ENCODE assay signal across 31 mouse cellular contexts in genomic region chr11:99253893-99254292, GRCm38 (mm10). TPM values are rescaled to one million over a fixed set of nuclear protein-coding genes. Genes with fewer than 3 reads are reported as not detected.
DNase-seq lines count a peak whose midpoint lies in the region; ATAC-seq and TF ChIP-seq lines count a peak whose summit lies in the region.
"Had no signal": no experiment of that assay in that cellular context is flagged by ENCODE, and none has a peak within 500 bp of the region (broad histone marks: within the 10 kb centered on the region; RNA-seq: fewer than 3 reads in every experiment).

No protein-coding gene starts in this region.

- H3K4me3 ChIP-seq in cerebellum, adult 2 months (replicated peaks; ENCODE audit: insufficient read depth, low read depth, low read length), result no peak overlapping the region
- no peak overlapping the region for H3K4me3 ChIP-seq in kidney, adult 2 months (ENCODE audit: insufficient read depth, low read depth, low read length)
- H3K4me3 ChIP-seq in liver, postnatal 0 days (ENCODE audit: low read depth, low read length), result no peak overlapping the region
- H3K4me3 ChIP-seq in liver, embryonic 11.5 days (ENCODE audit: low read depth, low read length), result no peak overlapping the region
- H3K4me3 ChIP-seq in cortical plate, adult 2 months (ENCODE audit: insufficient read depth, low read length), result no peak overlapping the region
- H3K4me3 ChIP-seq: embryonic facial prominence, embryonic 13.5 days; forebrain, embryonic 13.5 days; heart, adult 2 months; heart, embryonic 13.5 days; hindbrain, embryonic 13.5 days; kidney, embryonic 15.5 days; liver, embryonic 15.5 days; midbrain, embryonic 12.5 days had no signal

- no peaks in the 10 kb centered on the region for H3K27me3 ChIP-seq in cerebellum, adult 2 months (ENCODE audit: control insufficient read depth, insufficient read depth, low read length)
- H3K27me3 ChIP-seq in kidney, adult 2 months (replicated peaks; ENCODE audit: control insufficient read depth, insufficient read depth, low read length), result no peaks in the 10 kb centered on the region
- H3K27me3 ChIP-seq in liver, postnatal 0 days (ENCODE audit: insufficient read depth, low read length), result no peaks in the 10 kb centered on the region
- no peaks in the 10 kb centered on the region for H3K27me3 ChIP-seq in liver, embryonic 11.5 days (replicated peaks; ENCODE audit: control insufficient read depth, insufficient read depth, low read length)
- H3K27me3 ChIP-seq: embryonic facial prominence, embryonic 13.5 days; forebrain, embryonic 13.5 days; heart, embryonic 13.5 days; hindbrain, embryonic 13.5 days; kidney, embryonic 15.5 days; liver, embryonic 15.5 days; midbrain, embryonic 12.5 days had no signal

- TF ChIP-seq CTCF in cerebellum, adult 2 months (IDR thresholded peaks at IDR 0.05; ENCODE audit: borderline replicate concordance, insufficient read depth, low read depth, low read length), result peak; percentile 10; the same call in 1 of the 2 replicates
- TF ChIP-seq CTCF in kidney, adult 2 months (conservative IDR thresholded peaks at IDR 0.05; ENCODE audit: insufficient read depth, insufficient read length, low read depth, low read length), result 0 out of 2 replicates have a peak, but pooled peaks have one; percentile 2
- peak; percentile 19; the same call in 1 of the 2 replicates for TF ChIP-seq CTCF in liver, postnatal 0 days (IDR thresholded peaks at IDR 0.05; ENCODE audit: low read depth)
- TF ChIP-seq CTCF in cortical plate, adult 2 months (IDR thresholded peaks at IDR 0.05; ENCODE audit: extremely low read depth, insufficient read depth, low read length), result peak; percentile 35; the same call in 1 of the 2 replicates

- no peaks in the 10 kb centered on the region for H3K36me3 ChIP-seq in kidney, adult 2 months (ENCODE audit: control insufficient read depth, insufficient read depth, low read length)
- H3K36me3 ChIP-seq in liver, postnatal 0 days (replicated peaks; ENCODE audit: insufficient read depth, low read length), result no peaks in the 10 kb centered on the region
- no peaks in the 10 kb centered on the region for H3K36me3 ChIP-seq in liver, embryonic 11.5 days (ENCODE audit: control insufficient read depth, insufficient read depth, low read length)
- H3K36me3 ChIP-seq: embryonic facial prominence, embryonic 13.5 days; heart, embryonic 13.5 days; hindbrain, embryonic 13.5 days; kidney, embryonic 15.5 days; liver, embryonic 15.5 days; midbrain, embryonic 12.5 days had no signal

- no peak for TF ChIP-seq POLR2A in cerebellum, adult 2 months (IDR thresholded peaks at IDR 0.05; ENCODE audit: borderline replicate concordance, insufficient read depth, low read length)
- no peak for TF ChIP-seq POLR2A in kidney, adult 2 months (IDR thresholded peaks at IDR 0.05; ENCODE audit: low read depth, low read length)
- TF ChIP-seq POLR2A in cortical plate, adult 2 months (IDR thresholded peaks at IDR 0.05; ENCODE audit: extremely low read depth, insufficient read depth, low read length), result no peak

- H3K27ac ChIP-seq in cerebellum, adult 2 months (ENCODE audit: insufficient read depth, low read length), result no peak overlapping the region
- no peak overlapping the region for H3K27ac ChIP-seq in kidney, adult 2 months (ENCODE audit: insufficient read depth, low read depth, low read length)
- no peak overlapping the region for H3K27ac ChIP-seq in liver, postnatal 0 days (ENCODE audit: low read depth)
- H3K27ac ChIP-seq in liver, embryonic 11.5 days (ENCODE audit: low read depth, low read length), result no peak overlapping the region
- H3K27ac ChIP-seq in cortical plate, adult 2 months (ENCODE audit: insufficient read depth, low read length), result no peak overlapping the region
- H3K27ac ChIP-seq: embryonic facial prominence, embryonic 13.5 days; forebrain, embryonic 13.5 days; heart, adult 2 months; heart, embryonic 13.5 days; hindbrain, embryonic 13.5 days; kidney, embryonic 15.5 days; liver, embryonic 15.5 days; midbrain, embryonic 12.5 days had no signal

- H3K9ac ChIP-seq in liver, postnatal 0 days (replicated peaks), result no peak overlapping the region
- no peak overlapping the region for H3K9ac ChIP-seq in liver, embryonic 11.5 days (ENCODE audit: low read depth, low read length)
- H3K9ac ChIP-seq: embryonic facial prominence, embryonic 13.5 days; forebrain, embryonic 13.5 days; heart, embryonic 13.5 days; hindbrain, embryonic 13.5 days; kidney, embryonic 15.5 days; liver, embryonic 15.5 days; midbrain, embryonic 12.5 days had no signal

- H3K9me3 ChIP-seq in liver, postnatal 0 days (ENCODE audit: low read length), result no peaks in the 10 kb centered on the region
- no peaks in the 10 kb centered on the region for H3K9me3 ChIP-seq in liver, embryonic 11.5 days (ENCODE audit: control insufficient read depth, low read length)
- H3K9me3 ChIP-seq: embryonic facial prominence, embryonic 13.5 days; forebrain, embryonic 13.5 days; heart, embryonic 13.5 days; hindbrain, embryonic 13.5 days; kidney, embryonic 15.5 days; liver, embryonic 15.5 days; midbrain, embryonic 12.5 days had no signal

- 69% methylated on average over 2 of the region's 2 CpGs for WGBS in cerebellum, adult 2 months
- 60% methylated on average over 2 of the region's 2 CpGs for WGBS in kidney, adult 2 months
- 54% methylated on average over 2 of the region's 2 CpGs for WGBS in liver, postnatal 0 days (ENCODE audit: insufficient replicate concordance)
- WGBS in liver, embryonic 11.5 days, result 56% methylated on average over 2 of the region's 2 CpGs

- no peak for TF ChIP-seq EP300 in liver, postnatal 0 days (IDR thresholded peaks at IDR 0.05; ENCODE audit: low read depth)

- ATAC-seq in liver, postnatal 0 days, result no peak
- ATAC-seq in liver, embryonic 11.5 days (replicated peaks; ENCODE audit: low FRiP score), result no peak
- ATAC-seq in erythroblast, adult 5-6 weeks (replicated peaks; ENCODE audit: low FRiP score, poor library complexity, severe bottlenecking), result no peak
- ATAC-seq: forebrain, embryonic 13.5 days had no signal

- H3K4me2 ChIP-seq in liver, postnatal 0 days (ENCODE audit: low read depth, low read length), result no peak overlapping the region
- H3K4me2 ChIP-seq in liver, embryonic 11.5 days, result no peak overlapping the region
- H3K4me2 ChIP-seq: embryonic facial prominence, embryonic 13.5 days; forebrain, embryonic 13.5 days; heart, embryonic 13.5 days; hindbrain, embryonic 13.5 days; kidney, embryonic 15.5 days; liver, embryonic 15.5 days; midbrain, embryonic 12.5 days had no signal

- H3K4me1 ChIP-seq in cerebellum, adult 2 months (ENCODE audit: control insufficient read depth, insufficient read depth, low read length), result peaks cover 22% of the 10 kb centered on the region
- H3K4me1 ChIP-seq in kidney, adult 2 months (ENCODE audit: control insufficient read depth, insufficient read depth, low read length), result no peaks in the 10 kb centered on the region
- no peaks in the 10 kb centered on the region for H3K4me1 ChIP-seq in liver, postnatal 0 days (ENCODE audit: insufficient read depth)
- H3K4me1 ChIP-seq in liver, embryonic 11.5 days (replicated peaks; ENCODE audit: control insufficient read depth, insufficient read depth, low read length), result no peaks in the 10 kb centered on the region
- peaks cover 3% of the 10 kb centered on the region; the same call in 1 of the 2 replicates for H3K4me1 ChIP-seq in cortical plate, adult 2 months (ENCODE audit: control insufficient read depth, insufficient read depth, low read length)
- H3K4me1 ChIP-seq: forebrain, embryonic 13.5 days; heart, embryonic 13.5 days; kidney, embryonic 15.5 days; liver, embryonic 15.5 days; midbrain, embryonic 12.5 days had no signal

- no peak for DNase-seq in cerebellum, adult 2 months
- no peak for DNase-seq in cerebellum, adult 8-10 months
- DNase-seq in kidney, adult 2 months, result no peak
- DNase-seq in kidney, adult 8-10 months, result no peak
- no peak for DNase-seq in liver, postnatal 0 days
- no peak for DNase-seq in liver, embryonic 11.5 days (ENCODE audit: low spot score)
- DNase-seq: adrenal gland, postnatal 36 days; cerebellum, adult 11-12 months; cerebellum, postnatal 25 days; embryo, embryonic 11 days; gastrocnemius, postnatal 14 days; heart, adult 2 months; heart, postnatal 36 days; lung, postnatal 10 days; right cerebral cortex, postnatal 14 days had no signal

RNA-seq across cellular contexts. Expression of gene Krt222, which starts 10.0 kb away (rescaled TPM):
- polyA plus RNA-seq in cerebellum, adult 2 months (2012; rRNA removed), result 37.8 and 39.9 TPM in 2 replicates
- polyA plus RNA-seq in kidney, adult 2 months (2012; rRNA removed), result 0.42 and 0.47 TPM in 2 replicates
- 0.39 and 0.55 TPM in 2 replicates for polyA plus RNA-seq in liver, postnatal 0 days (2015; fragmentation: Nextera tagmentation; extraction: Ambion mirVana)
- 0.14 and 0.61 TPM in 2 replicates for polyA plus RNA-seq in liver, embryonic 11.5 days (2014; fragmentation: Nextera tagmentation; extraction: Ambion mirVana)
- polyA plus RNA-seq in cortical plate, adult 2 months (2012; rRNA removed), result 25.1 and 27.0 TPM in 2 replicates
- not detected in 2 replicates for total RNA-seq in erythroblast, adult 5-6 weeks (2015; ENCODE audit: low replicate concordance)
- total RNA-seq in erythroblast, adult 5-6 weeks (2017; ENCODE audit: low replicate concordance), result 0.28 TPM in 1 of 2 replicates, not detected in the other
- total RNA-seq: megakaryocyte, adult 5-6 weeks had no signal

RNA-seq across cellular contexts. Expression of gene Smarce1, which starts 23.1 kb away (rescaled TPM):
- 63.3 and 67.1 TPM in 2 replicates for polyA plus RNA-seq in cerebellum, adult 2 months (2012; rRNA removed)
- polyA plus RNA-seq in kidney, adult 2 months (2012; rRNA removed), result 16.6 and 18.6 TPM in 2 replicates
- polyA plus RNA-seq in liver, postnatal 0 days (2015; fragmentation: Nextera tagmentation; extraction: Ambion mirVana), result 57.4 and 61.0 TPM in 2 replicates
- polyA plus RNA-seq in liver, embryonic 11.5 days (2014; fragmentation: Nextera tagmentation; extraction: Ambion mirVana), result 145 and 150 TPM in 2 replicates
- polyA plus RNA-seq in cortical plate, adult 2 months (2012; rRNA removed), result 60.6 and 69.0 TPM in 2 replicates
- total RNA-seq in erythroblast, adult 5-6 weeks (2015; ENCODE audit: low replicate concordance), result 70.0 and 77.8 TPM in 2 replicates
- 133 and 177 TPM in 2 replicates for total RNA-seq in erythroblast, adult 5-6 weeks (2017; ENCODE audit: low replicate concordance)

RNA-seq across cellular contexts. Expression of gene Krt24, which starts 31.2 kb away (rescaled TPM):
- polyA plus RNA-seq in cerebellum, adult 2 months (2012; rRNA removed), result 0.44 and 0.65 TPM in 2 replicates
- not detected in 2 replicates for polyA plus RNA-seq in kidney, adult 2 months (2012; rRNA removed)
- not detected in 2 replicates for polyA plus RNA-seq in liver, postnatal 0 days (2015; fragmentation: Nextera tagmentation; extraction: Ambion mirVana)
- polyA plus RNA-seq in liver, embryonic 11.5 days (2014; fragmentation: Nextera tagmentation; extraction: Ambion mirVana), result not detected in 2 replicates
- polyA plus RNA-seq in cortical plate, adult 2 months (2012; rRNA removed), result not detected in 2 replicates
- not detected in 2 replicates for total RNA-seq in erythroblast, adult 5-6 weeks (2015; ENCODE audit: low replicate concordance)
- total RNA-seq in erythroblast, adult 5-6 weeks (2017; ENCODE audit: low replicate concordance), result not detected in 2 replicates
- total RNA-seq: adrenal gland, adult 18-20 months; adrenal gland, postnatal 36 days; gastrocnemius, postnatal 14 days; heart, adult 2 months; heart, postnatal 36 days; layer of hippocampus, postnatal 14 days; megakaryocyte, adult 5-6 weeks had no signal
- polyA plus RNA-seq: forebrain, embryonic 13.5 days; heart, adult 2 months; heart, embryonic 13.5 days; intestine, embryonic 14.5 days; kidney, embryonic 15.5 days; large intestine, adult 2 months; liver, embryonic 15.5 days; midbrain, embryonic 12.5 days; neural tube, embryonic 11.5 days; urinary bladder, adult 2 months had no signal

Comparison
In these comparisons a context has a peak if more than half of its experiments do, and no peak if none do; other contexts are left out.
1. RNA of gene Krt222, which starts 10.0 kb away (polyA plus RNA-seq): 37.8 to 39.9 TPM in cerebellum, adult 2 months and 25.1 to 27.0 TPM in cortical plate, adult 2 months; 0.39 to 0.55 TPM in liver, postnatal 0 days, 0.42 to 0.47 TPM in kidney, adult 2 months and 0.14 to 0.61 TPM in liver, embryonic 11.5 days; every median in the first group is over 10 times any median in the second.
2. Peak in every context shown above with its lines, with median percentiles within 50 percentile points of each other: CTCF ChIP-seq.